Mouse (Mus musculus): Measurements from ENCODE around the gene Uts2r. TPM values are rescaled to one million over a fixed set of nuclear protein-coding genes. Genes with fewer than 3 reads are reported as not detected.

Uts2r gene
- total RNA-seq (2021): not detected in 2 replicates
- long read RNA-seq: 0 reads

DNA sequence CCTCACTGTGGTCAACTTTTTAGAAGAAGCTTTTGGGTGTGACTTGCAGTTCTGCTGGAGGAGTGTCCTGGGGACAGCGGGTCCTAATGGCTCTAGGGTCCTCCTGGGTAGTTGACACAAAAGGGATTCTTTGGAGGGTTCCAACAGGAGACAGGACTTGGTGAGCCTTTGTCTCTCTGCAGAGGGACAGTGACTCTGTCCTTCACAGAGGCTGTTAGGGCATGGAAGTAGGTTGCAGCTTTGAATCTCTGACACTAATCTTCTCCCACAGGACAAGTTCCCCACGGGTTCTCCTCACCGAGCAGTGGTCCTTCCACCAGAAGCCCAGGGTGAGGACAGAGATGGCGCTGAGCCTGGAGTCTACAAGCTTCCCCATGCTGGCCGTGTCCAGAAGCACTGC, at the start of gene Uts2r:
Uts2r (plus strand) TSS at position 301 of the 400 bp plus-strand sequence.
- DNase-seq: no peak

- DNase-seq: peak; percentile 53
These were observed 49.0 kb upstream of the Uts2r start for GRCm38 (mm10) chr11:121111051-121111450.

- no peak for DNase-seq
These were observed 48.5 kb upstream of the Uts2r start for GRCm38 (mm10) chr11:121111601-121112000.

- peak; percentile 78 for DNase-seq
These were observed 47.8 kb upstream of the Uts2r start for GRCm38 (mm10) chr11:121112091-121112775.

GRCm38 (mm10) chr11:121118106-121118505, 42.0 kb upstream of the Uts2r start:
- DNase-seq: no peak

DNA sequence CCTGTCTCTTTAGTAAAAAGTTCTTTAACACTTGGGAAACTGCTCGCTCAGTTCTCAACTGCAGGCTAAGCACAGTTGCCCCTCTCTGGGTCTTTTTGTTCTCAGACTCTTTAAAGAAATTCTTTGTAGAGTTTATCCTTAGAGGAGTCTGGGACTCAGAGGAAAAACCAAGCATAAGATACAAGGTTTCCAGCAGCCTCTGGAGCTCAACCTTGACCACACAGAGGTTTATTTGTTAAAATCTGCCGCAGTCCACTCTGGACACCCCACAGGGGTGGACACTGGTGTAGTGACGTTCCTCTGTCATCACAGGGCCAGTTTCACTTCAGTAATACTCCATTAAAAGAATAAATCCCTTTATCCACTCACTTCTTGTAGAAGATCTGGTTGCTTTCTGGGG, 41.5 kb upstream of the Uts2r start, which contains the start of gene Tex19.2:
Tex19.2 (minus strand) TSS at position 101 of the 400 bp plus-strand sequence.
- no peak for DNase-seq

DNA sequence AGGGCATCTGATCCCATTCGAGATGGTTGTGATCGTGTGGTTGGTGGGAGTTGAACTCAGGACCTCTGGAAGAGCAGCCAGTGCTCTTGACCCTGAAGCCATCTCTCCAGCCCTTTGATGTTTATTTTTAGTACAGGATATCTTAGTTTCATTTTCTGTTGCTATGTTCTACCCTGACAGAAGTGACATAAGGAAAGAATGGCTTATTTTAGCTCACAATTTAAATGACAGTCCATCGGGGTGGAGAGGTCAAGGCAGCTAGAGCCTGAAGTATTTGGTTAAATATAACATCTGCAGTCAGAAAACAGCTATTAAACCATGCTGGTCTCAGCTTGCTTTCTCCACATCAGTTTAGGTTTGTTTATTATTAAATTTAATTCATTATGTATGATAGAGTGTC, 38.9 kb upstream of the Uts2r start:
- DNase-seq: no peak

- DNase-seq: no peak
These were observed 37.9 kb upstream of the Uts2r start for GRCm38 (mm10) chr11:121122024-121122670.

- no peak for DNase-seq
These were observed 36.6 kb upstream of the Uts2r start for GRCm38 (mm10) chr11:121123438-121123837.

DNA sequence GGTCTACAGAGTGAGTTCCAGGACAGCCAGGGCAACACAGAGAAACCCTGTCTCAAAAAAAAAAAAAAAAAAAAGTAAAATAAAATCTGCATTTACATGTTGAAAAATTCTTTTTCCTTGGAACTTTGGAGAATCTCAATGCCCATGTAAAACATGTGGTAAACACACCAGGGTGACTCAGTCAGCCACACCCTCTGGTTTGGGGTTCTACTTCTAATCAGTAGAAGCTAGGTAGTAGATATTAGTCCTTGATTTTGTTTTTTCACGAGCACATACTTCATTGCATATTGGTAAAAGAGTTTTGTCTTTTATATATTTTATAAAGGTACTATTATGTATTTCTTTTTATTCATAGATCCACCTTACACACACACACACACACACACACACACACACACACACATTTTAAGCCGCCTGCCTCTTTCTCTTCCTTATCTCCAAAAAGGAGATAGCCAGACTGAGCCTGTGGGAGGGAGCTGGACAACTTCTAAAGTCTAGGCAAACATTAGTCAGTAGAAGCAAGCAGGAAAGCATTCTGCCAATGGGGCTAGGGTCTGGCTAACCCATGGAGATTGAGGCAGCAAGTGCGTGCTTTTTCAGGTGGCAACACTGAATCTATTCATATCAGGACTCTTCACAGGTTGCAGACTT, 34.4 kb upstream of the Uts2r start:
- DNase-seq: no peak

GRCm38 (mm10) chr11:121126395-121126794, 33.7 kb upstream of the Uts2r start:
- no peak for DNase-seq

GRCm38 (mm10) chr11:121127441-121127840, 32.6 kb upstream of the Uts2r start:
- no peak for DNase-seq

GRCm38 (mm10) chr11:121129616-121130015, 30.5 kb upstream of the Uts2r start:
- no peak for DNase-seq

DNA sequence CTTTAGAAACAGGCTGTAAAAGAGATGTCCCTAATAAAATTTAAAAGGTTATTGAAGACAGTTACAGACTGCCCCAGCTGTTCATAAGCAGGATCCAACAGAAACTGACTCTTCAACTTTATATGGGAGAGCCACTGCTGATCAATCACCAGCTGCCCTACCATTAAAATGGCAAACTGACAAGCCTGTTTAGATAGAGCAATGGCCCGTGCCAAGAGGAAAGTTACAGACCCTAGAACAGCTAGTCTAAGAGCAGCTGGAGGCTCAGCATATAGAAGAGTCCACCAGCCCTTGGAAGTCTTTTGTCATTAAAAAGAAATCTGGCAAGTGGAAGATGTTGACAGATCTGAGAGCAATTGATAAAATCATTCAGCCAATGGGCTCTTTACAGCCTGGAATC, 25.5 kb upstream of the Uts2r start:
- no peak for DNase-seq

DNA sequence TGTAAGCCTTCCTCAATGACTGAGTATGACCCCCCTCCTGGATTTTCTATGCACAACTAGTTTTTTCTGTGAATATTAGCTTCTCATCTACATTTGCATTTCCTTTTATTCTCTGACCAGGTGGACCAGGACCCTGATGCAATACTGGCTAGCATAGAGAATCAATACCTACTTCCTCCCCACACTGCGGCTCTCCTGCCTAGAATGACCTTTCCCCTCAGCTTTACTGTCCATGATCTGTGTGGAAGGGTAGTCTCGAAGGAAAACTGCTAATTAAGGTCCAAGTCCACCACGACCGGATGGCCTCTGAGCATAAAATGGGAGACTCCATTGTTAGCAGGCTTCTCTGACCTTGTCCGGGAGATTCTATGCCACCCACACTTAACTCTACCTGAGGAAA, 22.4 kb upstream of the Uts2r start:
- no peak for DNase-seq

DNA sequence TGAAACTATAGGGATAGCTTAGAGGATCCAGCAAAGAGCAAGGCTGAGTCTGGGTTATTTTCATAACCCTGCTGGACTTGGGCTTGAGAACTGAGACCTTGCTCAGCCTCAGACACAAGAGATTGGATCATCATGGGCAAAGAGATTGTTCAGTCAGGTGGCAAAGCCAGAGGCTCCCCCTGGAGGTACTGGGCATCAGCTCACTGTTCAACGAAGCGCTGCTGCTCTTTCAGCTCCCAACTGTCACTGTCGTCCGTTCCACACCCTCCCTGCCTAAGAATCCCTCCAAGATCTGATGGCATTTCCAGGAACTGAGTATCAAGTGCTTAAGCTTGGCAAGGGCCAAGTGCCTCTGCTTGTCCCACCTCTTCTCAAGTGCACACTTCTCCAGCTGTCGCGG, 21.3 kb upstream of the Uts2r start:
- no peak for DNase-seq

GRCm38 (mm10) chr11:121143325-121144015, 16.6 kb upstream of the Uts2r start:
- DNase-seq: no peak

DNA sequence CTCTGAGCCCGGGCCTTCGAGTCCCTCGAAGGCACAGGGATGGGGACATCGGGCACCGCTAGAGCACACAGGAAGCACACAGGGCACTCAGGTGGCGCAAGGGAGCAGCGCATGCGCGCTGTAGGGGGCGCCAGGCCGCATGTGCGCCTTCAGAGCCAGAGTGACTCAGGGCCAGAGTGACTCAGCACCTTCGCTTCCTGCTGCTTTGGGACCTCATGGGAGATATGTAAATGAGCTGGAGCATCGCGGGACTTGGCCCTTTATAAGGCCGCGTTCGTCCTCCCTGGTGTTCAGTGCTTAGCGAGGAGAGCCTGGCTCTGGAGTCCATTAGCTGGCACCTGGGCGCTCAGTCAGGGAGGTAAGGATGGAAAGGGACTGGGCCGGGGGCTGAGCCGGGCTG, 14.2 kb upstream of the Uts2r start, which contains the start of gene Tex19.1:
Tex19.1 (plus strand) TSS at position 279 of the 400 bp plus-strand sequence.
- no peak for DNase-seq

DNA sequence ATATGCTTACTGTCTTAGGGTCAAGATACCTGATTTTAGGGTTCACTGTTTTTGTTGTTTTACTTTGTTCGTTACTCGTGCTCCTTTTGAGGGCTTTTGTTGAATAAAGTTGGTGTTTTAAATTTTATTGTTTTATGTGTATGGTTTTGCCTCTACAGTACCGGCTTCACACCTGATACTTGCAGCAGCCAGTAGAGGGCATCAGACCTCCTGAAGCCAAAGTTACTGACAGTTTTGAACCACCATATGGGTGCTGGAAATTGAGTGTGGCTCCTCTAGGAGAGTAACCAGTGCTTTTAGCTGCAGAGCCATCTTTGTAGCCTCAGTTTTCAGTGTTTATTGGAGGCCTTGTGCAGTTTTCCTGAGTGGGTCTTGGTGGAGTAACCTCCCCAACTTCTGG, 11.9 kb upstream of the Uts2r start:
- no peak for DNase-seq

DNA sequence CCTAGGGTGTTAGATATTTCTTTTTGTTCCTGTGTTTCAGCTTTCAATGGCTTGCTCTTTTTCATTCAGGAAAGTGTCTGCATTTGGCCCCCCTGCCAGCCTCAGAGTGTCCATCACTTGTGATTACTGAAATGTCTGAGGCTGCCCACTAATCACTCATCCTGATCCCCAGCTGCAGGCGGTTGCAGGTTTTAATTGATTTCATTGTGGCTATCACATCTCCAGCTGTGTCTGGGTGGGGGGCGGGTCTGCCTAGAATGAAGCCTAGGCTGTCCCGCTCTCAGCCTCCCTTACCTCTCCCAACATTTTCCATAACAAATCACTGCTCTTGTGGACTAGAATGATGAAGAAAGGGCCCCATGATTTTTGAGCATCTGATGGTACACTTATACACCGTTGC, 5.9 kb upstream of the Uts2r start:
- no peak for DNase-seq

DNA sequence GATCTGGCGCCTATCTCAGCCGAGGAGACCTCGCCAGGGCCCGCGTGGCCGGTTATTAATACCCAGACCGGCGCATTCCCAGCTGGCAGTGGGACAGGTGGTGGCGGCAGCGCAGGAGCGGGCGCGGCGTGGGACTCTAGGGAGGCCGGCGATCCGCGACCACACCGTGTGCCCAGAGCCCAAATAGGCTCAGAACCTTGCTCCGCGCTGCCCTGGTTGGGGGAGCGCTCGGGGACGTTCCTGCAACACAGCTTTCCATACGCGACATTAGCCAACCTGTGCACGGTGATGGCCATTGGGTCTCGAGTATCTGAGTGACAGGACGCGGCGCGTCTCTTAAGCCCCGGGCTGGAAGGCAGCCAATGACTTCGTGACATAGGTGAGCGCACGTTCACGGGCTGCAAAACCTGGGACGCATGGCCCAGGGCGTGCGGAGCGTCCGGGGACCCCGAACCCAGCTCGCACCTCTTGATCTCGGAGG, 3.6 kb upstream of the Uts2r start:
- peak; percentile 51 for DNase-seq

GRCm38 (mm10) chr11:121160636-121161346, 720 bp downstream of the Uts2r start:
- no peak for DNase-seq
